Mouse (Mus musculus): ENCODE measurements around the gene Ap2m1. TPM values are rescaled to one million over a fixed set of nuclear protein-coding genes. Genes with fewer than 3 reads are reported as not detected.

The Ap2m1 gene
- 486 TPM for polyA plus RNA-seq (2017; shearing (Covaris generic))

GRCm38 (mm10) chr16:20535296-20536080 lies at the start of gene Ap2m1:
TSS of gene Ap2m1 (plus strand) at chr16:20535478.

GRCm38 (mm10) chr16:20498677-20499475 lies 36.4 kb upstream of the Ap2m1 start, which contains the start of gene Eif2b5:
TSS of gene Eif2b5 (plus strand) at chr16:20498817.

GRCm38 (mm10) chr16:20516726-20517201 lies 18.5 kb upstream of the Ap2m1 start, which contains the start of gene Dvl3:
TSS of gene Dvl3 (plus strand) at chr16:20516982.

GRCm38 (mm10) chr16:20548096-20548948 lies 13.0 kb downstream of the Ap2m1 start, which contains the start of gene Abcf3:
TSS of gene Abcf3 (plus strand) at chr16:20548577.

GRCm38 (mm10) chr16:20589366-20589938 lies 54.2 kb downstream of the Ap2m1 start, which contains the start of gene Vwa5b2:
TSS of gene Vwa5b2 (plus strand) at chr16:20589471.

Other genes with a start within 250 kb of the Ap2m1 start
- 96.1 TPM for gene Parl, start 233.1 kb upstream of the Ap2m1 start, polyA plus RNA-seq (2017; shearing (Covaris generic))
- not detected for gene Cyp2ab1, start 210.1 kb upstream of the Ap2m1 start, polyA plus RNA-seq (2017; shearing (Covaris generic))
- gene Abcc5, start 109.1 kb upstream of the Ap2m1 start, polyA plus RNA-seq (2017; shearing (Covaris generic)): 39.9 TPM
- 15.3 TPM for gene Eif2b5, start 36.7 kb upstream of the Ap2m1 start, polyA plus RNA-seq (2017; shearing (Covaris generic))
- gene Dvl3, start 18.5 kb upstream of the Ap2m1 start, polyA plus RNA-seq (2017; shearing (Covaris generic)): 5.9 TPM
- 121 TPM for gene Abcf3, start 13.1 kb downstream of the Ap2m1 start, polyA plus RNA-seq (2017; shearing (Covaris generic))
- gene Vwa5b2, start 54.0 kb downstream of the Ap2m1 start, polyA plus RNA-seq (2017; shearing (Covaris generic)): 0.29 TPM
- gene Eef1akmt4, start 76.1 kb downstream of the Ap2m1 start, polyA plus RNA-seq (2017; shearing (Covaris generic)): 27.3 TPM
- not detected for gene Gm49333, start 76.1 kb downstream of the Ap2m1 start, polyA plus RNA-seq (2017; shearing (Covaris generic))
- 49.3 TPM for gene Alg3, start 76.3 kb downstream of the Ap2m1 start, polyA plus RNA-seq (2017; shearing (Covaris generic))
- gene Camk2n2, start 85.8 kb downstream of the Ap2m1 start, polyA plus RNA-seq (2017; shearing (Covaris generic)): not detected
- not detected for gene Ece2, start 94.3 kb downstream of the Ap2m1 start, polyA plus RNA-seq (2017; shearing (Covaris generic))
- 280 TPM for gene Psmd2, start 116.2 kb downstream of the Ap2m1 start, polyA plus RNA-seq (2017; shearing (Covaris generic))
- gene Eif4g1, start 132.8 kb downstream of the Ap2m1 start, polyA plus RNA-seq (2017; shearing (Covaris generic)): 141 TPM
- 2.4 TPM for gene Fam131a, start 157.8 kb downstream of the Ap2m1 start, polyA plus RNA-seq (2017; shearing (Covaris generic))
- 86.1 TPM for gene Polr2h, start 182.2 kb downstream of the Ap2m1 start, polyA plus RNA-seq (2017; shearing (Covaris generic))
- gene Clcn2, start 182.3 kb downstream of the Ap2m1 start, polyA plus RNA-seq (2017; shearing (Covaris generic)): 1.1 TPM
- gene Chrd, start 197.6 kb downstream of the Ap2m1 start, polyA plus RNA-seq (2017; shearing (Covaris generic)): not detected
- not detected for gene Thpo, start 199.0 kb downstream of the Ap2m1 start, polyA plus RNA-seq (2017; shearing (Covaris generic))

Data from CD4-positive, CD25-positive, alpha-beta regulatory T cell, adult 9 weeks (primary cell).